Mouse (Mus musculus) bone marrow macrophage, adult 2 months (primary cell): ENCODE measurements around the gene Klk1b5.
"Not testable (repeated sequence)": the region's sequence is repeated elsewhere in the genome, so short reads cannot be mapped to it uniquely, and the experiment has no call there.

Experiments used
- CTCF ChIP-seq: IDR thresholded peaks from 2 replicates; pipeline ENCODE4 v1.5.1; 2012; ENCODE audit warnings: low read depth, mild to moderate bottlenecking, low read length, moderate library complexity
- POLR2A ChIP-seq: IDR thresholded peaks from 2 replicates; pipeline ENCODE4 v1.6.1; 2012; ENCODE audit warnings: mild to moderate bottlenecking, low read depth, low read length, borderline replicate concordance

GRCm38 (mm10) chr7:44193466-44193865 is 22.3 kb upstream of the Klk1b5 start:
- TF ChIP-seq CTCF, POLR2A: not testable (repeated sequence)
